Mouse (Mus musculus) gastrocnemius, adult 18-20 months (tissue): ENCODE measurements around the gene Fbxo21. TPM values are rescaled to one million over a fixed set of nuclear protein-coding genes. Genes with fewer than 3 reads are reported as not detected.

ENCODE experiments used
- DNase-seq: peaks from one replicate; pipeline ENCODE4 v3.0.0; 2021; ENCODE audit warnings: low spot score
- long read RNA-seq, 2 experiments: library from polyadenylated mRNA; stranded (forward); transcript quantifications; one replicate each; pipeline ENCODE4 v2.0.0; 2021
- total RNA-seq, 2 experiments: library from RNA; stranded (reverse); gene quantifications; 2 replicates each; pipeline ENCODE4 v1.2.3; 2021

Fbxo21 gene
- 10 to 100 TPM; 12.5 to 13.9 TPM for total RNA-seq
- long read RNA-seq, experiment 1, transcript Fbxo21-201 (12 exons, 3,883 nt): major isoform, 25 of 30 reads
- long read RNA-seq, experiment 1, transcript Fbxo21-206 (12 exons, 3,959 nt): minor isoform, 5 of 30 reads
- long read RNA-seq, experiment 1, partial matches to known transcripts: 0 of 30 reads
- long read RNA-seq, experiment 1, other reads (novel, unspliced or antisense): 0 of 30 reads
- long read RNA-seq, experiment 2, transcript Fbxo21-201 (12 exons, 3,883 nt): major isoform, 21 of 27 reads
- long read RNA-seq, experiment 2, transcript Fbxo21-206 (12 exons, 3,959 nt): minor isoform, 5 of 27 reads
- long read RNA-seq, experiment 2, partial matches to known transcripts: 1 of 27 reads
- long read RNA-seq, experiment 2, other reads (novel, unspliced or antisense): 0 of 27 reads

DNA sequence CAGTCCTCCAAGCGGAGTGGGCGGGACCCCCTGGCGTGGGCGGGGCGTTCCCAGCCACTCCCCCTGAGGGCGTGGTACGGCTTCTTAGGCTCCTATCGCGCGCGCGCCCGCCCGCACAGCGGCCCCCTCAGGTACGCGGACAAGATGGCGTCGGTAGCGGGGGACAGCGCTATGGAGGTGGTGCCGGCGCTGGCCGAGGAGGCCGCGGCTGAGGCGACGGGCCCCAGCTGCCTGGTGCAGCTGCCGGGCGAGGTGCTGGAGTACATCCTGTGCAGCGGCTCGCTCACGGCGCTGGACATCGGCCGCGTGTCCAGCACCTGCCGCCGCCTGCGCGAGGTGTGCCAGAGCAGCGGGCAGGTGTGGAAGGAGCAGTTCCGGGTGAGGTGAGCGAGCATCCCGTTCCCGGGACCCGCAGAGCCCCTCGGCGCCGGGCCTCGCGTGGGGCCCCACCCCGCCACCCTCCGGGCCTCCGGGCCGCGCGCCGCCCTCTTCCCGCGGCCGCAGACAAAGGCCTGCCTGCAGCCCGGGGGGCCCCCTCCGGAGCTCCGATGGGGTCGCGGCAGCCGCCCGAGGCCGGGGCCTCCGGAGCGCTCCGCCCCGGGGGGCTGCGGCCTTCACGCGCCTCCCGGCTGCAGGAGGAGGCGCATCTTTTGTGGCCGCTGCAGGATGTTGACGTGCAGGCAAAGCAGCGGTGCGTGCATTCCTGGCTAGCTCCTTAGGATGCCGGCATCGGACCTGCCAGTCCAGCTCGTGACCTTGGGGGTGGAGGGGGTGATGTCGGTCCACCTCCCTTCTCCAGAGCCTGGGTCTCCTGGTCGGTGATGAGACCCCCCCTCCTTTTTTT, at the start of gene Fbxo21:
Fbxo21 (plus strand) TSS at position 74 of the 844 bp plus-strand sequence.
- peak; percentile 98 for DNase-seq

DNA sequence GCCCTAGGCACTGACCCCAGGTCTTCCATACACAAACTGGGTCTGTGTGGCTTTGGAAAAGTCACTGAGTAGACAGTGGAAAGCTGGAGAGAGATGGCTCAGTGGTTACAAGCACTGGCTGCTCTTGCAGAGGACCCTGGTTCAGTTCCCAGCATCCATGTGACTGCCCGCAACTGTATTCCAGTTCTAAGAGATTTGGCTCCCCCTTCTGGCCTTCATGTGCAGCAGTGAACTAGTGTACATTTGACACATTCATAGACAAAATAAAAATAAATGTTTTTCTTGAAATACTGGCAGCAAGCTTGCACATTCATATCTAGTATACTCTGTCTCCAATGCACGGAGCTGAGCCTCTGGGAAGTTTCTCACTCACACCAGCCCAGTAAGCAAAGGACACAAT, 48.0 kb upstream of the Fbxo21 start:
- no peak for DNase-seq

DNA sequence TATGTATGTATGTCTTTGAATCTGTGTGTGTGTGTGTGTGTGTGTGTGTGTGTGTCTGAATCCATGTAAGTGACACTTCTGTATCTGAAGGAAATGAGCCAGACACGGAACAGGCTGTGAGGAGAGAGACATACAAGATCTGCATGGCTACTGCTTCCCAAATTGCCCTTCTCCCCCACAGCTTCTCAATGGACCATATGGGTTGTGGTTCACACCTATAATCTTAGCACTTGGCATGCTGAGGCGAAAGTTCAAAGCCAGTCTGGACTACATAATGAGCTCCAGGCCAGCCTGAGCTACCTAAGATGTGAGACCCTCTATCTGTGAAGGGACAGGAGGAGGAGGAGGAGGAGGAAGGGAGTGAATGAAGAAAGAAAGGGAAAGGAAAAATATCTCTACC, 44.3 kb upstream of the Fbxo21 start:
- DNase-seq: no peak

DNA sequence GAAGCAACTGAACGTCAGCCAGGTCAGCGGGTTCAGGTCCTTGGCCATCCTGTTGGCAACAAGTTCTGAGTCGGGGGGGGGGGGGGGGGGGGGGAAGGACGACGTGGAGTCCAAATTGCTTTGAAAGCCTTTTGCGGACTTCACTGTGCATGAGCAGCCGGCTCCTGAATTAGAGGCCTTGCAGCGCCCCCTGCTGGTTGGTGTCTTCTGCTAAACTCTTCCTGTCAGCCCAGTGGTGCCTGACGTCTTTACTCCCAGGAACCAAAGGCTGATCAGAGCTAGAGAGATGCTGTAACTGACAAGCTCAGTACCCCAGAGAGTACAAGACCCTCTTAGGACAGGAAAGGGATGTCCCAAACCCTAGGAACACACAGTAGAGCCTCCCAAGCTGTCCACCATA, 43.7 kb upstream of the Fbxo21 start:
- peak; percentile 85 for DNase-seq

DNA sequence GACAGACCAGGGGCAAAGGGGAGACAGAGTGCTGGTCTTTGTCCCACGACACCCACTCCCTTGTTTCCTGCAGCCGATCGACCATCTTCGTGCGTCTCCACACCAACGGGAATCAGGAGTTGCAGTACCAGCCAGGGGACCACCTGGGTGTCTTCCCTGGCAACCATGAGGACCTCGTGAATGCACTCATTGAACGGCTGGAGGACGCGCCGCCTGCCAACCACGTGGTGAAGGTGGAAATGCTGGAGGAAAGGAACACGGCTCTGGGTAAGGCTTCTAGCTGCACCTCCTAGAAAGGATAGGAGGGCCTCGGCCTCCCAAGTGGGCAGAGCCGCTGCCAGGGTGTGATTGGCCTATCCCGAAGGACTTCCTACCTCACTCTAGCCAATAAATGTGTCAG, 40.2 kb upstream of the Fbxo21 start:
- no peak for DNase-seq

DNA sequence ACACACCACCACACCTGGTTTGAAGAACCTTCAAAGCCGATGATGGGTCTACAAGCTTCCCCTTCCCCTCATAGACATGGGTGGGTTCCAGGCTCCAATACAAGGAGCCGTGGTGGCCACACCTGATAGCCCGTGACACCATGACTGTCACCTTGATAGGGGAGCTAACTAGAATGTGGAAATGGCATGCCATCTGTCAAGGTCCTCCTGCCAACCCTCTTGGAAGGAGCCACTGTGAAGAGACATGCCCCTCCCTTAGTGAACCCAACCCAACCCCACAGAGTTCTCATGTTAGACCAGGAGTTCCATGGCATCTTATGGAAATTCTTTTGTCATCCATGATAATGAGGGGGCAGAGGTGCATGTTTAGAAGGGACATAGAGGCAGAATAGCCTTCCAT, 39.3 kb upstream of the Fbxo21 start:
- DNase-seq: no peak

DNA sequence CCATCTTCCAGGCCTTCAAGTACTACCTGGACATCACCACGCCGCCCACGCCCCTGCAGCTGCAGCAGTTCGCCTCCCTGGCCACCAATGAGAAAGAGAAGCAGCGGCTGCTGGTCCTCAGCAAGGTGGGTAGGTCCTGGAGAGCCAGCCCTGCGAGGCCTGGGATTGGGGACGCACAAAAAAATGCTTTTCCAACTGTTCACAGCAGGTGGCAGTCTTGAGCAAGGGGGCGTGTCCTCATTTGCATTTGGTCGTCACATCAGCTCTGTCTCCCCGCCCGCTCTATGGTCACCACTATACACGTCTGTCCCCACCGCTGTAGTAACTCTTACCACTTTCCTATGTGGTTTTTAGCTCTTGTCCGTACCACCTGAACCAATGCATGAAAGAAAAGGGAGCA, 38.3 kb upstream of the Fbxo21 start:
- DNase-seq: peak; percentile 49

DNA sequence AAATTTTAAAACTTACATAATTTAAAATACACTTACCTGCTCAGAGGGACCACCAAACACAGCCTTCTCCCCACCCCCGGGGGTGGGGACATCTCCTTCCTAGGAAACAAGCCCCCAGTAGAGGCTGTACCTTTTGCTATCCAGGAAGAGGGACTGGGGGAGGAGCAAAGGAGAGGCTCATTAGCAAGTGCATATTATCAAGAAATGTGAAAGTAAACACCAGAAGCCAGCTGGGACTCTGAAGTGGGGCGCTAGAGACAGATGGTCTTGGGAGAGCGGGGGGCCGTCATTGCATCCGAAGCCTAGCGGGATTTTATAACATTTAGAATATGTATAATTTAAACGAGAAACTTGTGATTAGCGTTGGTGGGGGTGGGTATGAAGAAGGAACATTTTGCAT, 37.1 kb upstream of the Fbxo21 start:
- DNase-seq: no peak

DNA sequence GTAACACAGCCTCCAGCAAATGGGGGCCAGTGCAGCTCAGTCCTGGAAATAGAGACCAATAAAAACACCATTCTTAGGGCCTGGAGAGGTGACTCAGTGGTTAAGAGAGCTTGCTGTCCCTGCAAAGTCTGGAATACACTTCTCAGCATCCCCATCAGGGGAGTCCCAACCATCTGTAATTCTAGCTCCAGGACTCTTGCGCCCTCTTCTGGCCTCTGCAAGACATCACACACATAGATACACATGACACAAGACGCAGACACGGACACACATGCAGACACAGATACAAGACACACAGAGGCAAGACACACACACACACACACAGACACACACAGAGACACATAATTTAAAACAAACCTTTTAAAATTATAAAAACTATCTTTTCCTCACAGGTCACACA, 35.0 kb upstream of the Fbxo21 start:
- DNase-seq: no peak

DNA sequence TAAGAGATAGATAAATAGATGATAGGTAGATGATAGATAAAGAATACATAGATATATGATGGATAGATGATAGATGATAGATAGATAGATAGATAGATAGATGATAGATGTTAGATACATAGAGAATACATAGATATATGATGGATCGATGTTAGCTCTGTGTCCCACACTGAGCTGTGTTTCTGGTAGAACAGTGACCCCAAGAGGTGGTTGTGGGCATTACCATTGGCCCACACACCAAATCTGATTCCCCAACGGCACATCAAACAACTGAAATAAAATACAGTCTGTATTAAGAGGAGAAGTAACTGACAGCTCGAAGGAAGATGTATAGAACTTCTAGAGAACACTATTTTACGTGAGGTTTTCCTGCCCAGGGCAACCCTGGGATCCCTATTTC, 29.9 kb upstream of the Fbxo21 start:
- DNase-seq: peak; percentile 30

DNA sequence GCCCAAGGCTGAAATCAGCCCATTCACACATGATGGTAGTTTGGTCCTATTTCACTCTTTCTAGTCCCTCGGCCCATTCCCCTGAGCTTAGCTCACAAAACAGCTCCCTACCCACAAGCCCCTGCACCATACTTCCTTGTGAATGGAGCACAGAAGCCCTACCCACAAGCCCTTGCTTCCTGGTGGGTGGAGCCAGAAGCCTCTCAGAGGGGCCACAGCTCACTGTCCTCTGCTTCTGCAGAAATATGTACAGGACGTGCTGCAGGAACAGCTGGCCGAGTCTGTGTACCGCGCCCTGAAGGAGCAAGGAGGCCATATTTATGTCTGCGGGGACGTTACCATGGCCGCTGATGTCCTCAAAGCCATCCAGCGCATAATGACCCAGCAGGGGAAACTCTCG, 27.1 kb upstream of the Fbxo21 start:
- DNase-seq: no peak

DNA sequence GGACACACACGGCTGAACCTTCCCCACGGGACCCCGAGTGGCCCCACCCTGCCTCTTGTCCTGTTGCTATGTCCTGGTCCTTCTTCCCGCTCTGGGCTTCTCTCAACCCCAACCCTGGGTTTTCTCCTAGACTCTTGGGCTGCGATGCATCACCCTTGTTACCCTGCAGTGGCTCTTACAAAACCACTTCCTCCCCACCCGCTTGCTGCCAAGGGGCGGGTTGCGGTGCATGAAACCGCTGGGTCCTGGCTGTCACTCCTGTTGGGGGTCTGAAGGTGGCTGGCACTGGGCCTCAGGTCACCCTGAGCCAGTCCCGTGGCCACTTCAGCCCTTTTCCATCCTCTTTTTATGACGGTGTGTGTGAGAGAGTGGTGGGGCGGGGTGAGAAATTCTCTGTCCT, 22.6 kb upstream of the Fbxo21 start:
- no peak for DNase-seq

DNA sequence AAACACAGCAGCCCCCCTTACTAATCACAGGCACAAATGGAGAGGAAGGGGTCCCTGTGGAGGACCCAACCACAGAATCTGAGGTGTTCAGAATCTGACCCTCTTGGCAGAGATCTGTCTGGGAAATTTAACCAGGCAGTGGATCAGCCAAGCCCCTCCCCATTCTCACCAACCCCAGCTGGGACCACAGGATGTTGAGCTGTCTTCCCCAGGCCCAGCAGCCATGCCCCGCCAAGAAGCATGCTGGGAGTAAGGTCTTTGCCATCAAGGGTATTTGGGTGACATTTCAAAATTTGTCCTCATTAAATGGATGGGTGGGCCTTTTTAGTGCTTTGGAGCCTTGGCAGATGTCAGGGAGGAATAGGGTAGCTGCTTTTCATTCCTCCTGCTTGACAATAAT, 22.1 kb upstream of the Fbxo21 start:
- DNase-seq: no peak

DNA sequence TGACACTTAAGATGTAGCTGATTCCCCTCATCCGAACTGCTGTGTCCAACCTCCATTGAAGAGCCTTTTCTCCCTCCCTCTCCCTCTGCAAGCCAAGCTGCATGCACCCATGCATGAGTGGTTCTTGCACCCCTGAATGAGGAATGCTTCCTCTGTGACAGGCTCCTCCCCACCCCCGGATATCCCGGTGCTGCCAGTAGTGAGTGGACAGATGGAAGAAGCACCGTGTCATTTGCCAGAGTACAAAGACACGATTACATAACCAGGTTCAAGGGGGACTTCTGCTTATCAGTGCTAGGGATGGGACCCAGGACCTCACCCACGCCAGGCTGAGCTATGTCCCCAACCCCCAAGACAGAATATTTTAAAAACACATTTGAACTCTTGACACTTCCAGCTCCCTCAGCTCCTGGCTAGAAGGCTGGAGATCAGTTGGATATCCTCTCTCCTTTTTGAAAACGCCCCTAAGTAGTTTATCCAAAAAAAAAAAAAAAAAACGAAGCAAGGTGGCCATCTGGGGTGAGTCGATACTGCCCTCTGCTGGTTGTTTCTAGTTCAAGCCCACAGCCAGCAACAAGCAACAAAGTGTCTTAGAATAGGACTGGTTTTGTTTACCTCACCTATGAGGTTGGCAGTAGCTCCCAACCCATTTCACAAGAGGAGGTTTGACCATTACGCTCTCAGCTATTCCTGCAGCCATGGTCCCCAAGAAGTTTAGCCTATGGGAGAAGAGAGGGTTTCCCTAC, 20.7 kb upstream of the Fbxo21 start:
- peak; percentile 36 for DNase-seq

DNA sequence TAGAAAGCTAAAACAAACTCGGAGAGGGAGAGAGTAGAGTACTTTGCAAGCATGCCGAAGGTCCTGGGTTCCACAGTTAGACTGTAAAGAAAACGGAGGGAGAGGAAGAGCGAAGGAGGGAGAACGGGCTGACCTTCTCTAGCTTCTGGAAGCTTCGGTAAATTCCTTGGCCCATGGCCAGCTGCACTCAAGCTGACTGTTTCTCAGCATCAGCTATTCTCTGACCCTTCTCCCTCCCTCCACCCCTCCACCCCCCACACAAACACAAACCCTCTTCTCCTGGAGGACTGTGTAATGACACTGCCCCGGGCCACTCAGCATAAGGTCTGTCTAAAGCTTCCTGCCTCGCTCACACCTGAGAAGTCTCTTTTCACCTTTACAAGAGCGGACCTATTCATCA, 11.8 kb upstream of the Fbxo21 start:
- no peak for DNase-seq

DNA sequence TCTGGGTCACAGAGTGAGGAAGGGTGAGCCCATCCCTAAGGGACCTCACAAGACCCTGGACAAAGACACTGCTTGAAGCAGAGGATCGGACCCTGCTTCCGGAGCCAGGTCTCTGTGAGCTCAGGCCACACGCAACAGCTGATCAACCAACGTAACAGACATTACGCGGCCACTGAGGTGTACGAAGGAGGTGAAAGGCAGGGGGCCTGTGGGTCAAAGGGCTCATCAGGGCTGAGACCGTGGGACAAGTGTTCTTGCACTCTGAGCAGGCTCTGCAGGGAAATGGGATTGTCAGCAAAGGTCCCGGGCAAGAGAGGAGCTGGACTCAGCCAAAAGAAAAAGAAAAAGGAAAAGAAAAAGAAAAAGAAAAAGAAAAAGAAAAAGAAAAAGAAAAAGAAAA, 9.6 kb upstream of the Fbxo21 start:
- no peak for DNase-seq

DNA sequence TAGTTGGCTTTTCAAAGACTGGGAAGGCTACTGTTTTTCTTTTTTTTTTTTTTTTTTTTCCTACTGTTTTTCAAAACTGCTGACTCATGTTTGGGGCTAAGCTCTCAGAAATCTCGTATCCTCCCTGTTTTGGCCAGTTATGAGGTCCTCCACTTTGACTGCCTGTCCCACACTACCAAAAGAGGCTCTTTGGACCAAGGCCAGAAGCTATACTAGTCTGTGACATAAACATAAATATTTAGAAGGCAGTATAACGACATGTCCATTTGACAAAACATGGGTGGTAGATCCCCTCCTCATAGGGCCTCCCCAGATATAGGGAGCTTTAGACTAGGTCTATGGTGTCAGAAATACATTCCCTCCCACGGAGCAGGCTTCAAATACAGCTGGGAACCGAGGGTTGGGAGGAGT, 8.9 kb upstream of the Fbxo21 start:
- DNase-seq: no peak

DNA sequence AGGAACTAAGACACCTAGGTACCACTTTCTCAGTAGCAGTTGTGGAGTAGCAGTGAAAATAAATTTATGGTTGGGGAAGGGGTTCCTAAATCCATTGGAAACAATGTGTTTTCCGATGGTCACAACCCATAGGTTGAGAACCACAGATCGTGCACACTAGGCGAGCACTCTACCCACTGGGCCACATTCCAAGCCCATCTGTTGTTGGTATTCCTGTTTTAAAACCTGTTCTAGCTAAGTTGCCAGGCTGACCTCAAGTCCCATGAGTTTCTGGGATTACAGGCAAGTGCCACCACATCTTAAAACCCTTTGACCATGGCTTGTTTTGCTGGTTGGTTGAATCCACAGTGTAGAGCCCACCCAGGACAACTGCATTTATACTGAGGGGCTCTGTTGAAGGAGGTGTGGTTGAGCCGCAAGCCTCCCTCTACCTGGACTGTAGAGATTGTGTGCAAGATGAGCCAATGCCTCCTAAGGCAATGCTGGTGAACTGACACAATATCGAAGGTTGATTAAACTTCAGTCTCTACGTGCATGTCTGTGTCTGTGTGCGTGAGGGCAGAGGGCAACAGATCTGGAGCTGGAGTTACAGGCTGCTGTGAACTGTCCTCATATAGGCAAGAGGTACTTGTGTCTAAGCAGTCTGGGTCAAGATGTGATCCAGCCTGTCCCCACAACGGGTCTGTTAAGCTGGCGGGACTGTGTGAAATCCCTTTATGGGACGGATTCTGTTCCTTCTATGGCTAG, 6.7 kb upstream of the Fbxo21 start:
- DNase-seq: no peak

DNA sequence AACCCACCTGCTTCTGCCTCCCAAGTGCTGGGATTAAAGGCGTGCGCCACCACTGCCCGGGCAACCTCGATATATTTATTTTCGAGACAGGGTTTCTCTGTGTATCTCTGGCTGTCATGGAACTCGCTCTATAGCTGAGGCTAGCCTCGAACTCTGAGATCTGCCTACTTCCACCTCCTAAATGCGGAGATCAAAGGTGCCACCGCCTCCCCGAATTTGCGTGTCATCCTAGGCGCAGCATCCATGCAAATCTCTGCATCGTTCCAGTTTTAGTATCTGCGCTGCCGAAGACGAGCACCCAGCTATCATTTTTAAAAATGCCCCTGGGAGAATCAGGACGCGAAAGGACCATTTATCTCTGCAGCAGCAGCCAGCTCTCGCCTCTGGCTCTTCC, 270 bp upstream of the Fbxo21 start:
- DNase-seq: no peak

DNA sequence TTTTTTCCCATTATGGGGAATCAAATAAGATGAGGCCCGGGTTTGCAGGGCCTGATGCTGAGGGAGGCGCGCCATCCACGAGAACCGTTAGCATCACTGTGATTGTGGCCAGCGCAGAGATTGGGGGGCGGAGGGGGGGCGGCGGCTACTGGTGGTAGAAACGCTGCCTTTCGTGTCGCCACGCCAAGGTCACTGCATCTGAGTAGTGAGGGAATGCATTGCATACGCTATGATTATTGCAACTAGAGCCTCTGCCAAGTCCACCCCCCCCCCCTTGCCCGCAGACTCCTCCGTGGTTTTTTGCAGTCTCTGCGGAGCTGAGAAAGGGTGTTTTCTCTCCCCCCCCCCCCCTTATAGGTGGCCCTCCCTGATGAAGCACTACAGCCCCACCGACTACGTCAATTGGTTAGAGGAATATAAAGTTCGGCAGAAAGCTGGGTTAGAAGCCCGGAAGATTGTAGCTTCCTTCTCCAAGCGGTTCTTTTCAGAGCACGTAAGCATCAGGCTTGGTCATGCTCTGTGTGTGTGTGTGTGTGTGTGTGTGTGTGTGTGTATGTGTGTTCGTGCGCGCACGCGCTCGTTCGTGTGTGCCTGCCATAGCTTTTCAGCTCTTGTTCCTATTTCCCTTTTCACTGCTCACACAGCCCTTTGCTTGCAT, 1.1 kb downstream of the Fbxo21 start:
- no peak for DNase-seq

DNA sequence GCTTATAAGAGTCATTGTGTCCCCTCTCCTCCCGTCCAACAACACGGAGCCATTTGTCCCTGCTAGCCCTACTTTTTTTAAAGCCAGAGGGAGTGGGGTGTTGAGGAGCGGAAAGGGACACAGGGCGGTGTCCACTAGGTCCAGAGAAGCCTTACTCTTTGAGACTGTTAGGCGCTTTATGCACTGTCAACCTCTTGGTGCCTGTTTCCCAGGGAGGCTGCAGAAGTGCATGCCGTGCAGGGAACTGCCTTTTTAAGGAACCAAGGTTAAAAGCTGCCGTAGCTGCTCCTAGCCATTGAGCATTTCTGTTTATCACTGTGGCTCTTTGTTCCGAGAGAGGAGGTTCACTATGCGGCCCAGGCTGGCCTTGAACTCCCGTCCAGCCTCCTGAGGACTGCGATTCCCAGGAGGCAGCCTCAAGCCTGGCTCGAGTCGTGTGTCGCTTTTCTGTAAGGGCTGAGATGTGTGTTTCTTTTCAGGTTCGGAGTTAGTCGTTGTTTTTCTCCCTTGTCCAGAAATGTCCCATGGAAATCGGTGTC, 1.7 kb downstream of the Fbxo21 start:
- DNase-seq: no peak
